Mouse (Mus musculus): ENCODE data around the gene Nemp2.

DNA sequence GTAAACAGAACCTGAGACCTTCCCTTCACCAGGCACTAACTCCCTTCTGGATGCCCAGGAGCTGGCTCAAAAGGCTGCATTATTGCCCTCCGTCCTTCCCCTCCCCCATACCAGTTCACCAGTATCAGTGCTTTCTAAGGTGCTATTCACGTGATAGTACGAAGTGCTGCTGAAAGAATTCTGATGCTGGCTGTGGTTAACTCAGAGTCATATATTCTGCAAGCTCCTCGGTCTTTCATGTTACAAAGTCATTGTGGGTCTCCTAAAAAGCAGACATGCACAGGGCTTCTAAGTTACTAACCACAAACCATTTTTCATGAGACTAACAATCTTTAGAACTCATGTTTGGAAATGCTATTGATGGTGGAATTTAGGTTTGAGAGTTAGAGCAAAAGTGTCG is 19.6 kb downstream of the Nemp2 start:
- no peak for TF ChIP-seq CTCF (IDR thresholded peaks at IDR 0.05; ENCODE audit: low read depth)
- no peak for TF ChIP-seq EP300 (IDR thresholded peaks at IDR 0.05; ENCODE audit: low read depth)

Data from liver, postnatal 0 days (tissue).